Mouse (Mus musculus): Measurements from ENCODE around the gene Uhrf1. TPM values are rescaled to one million over a fixed set of nuclear protein-coding genes. Genes with fewer than 3 reads are reported as not detected.

The Uhrf1 gene
- total and polyA plus RNA-seq, 3 experiments: 161 to 220 (median 184) TPM

GRCm38 (mm10) chr17:56294241-56294640, 8.9 kb upstream of the Uhrf1 start:
- H3K4me1 ChIP-seq (ENCODE audit: control insufficient read depth in 1 of 2, insufficient read depth in 2 of 2): peaks cover 13 to 38% of the 10 kb centered on the region in 2 experiments
- no peak overlapping the region for H3K4me3 ChIP-seq (replicated peaks in 1 of 3; ENCODE audit: low read depth in 2 of 3, low read length in 2 of 3, poor library complexity in 1 of 3)
- H3K9ac ChIP-seq (ENCODE audit: insufficient read depth, low read depth): no peak overlapping the region

GRCm38 (mm10) chr17:56296201-56296600, 6.9 kb upstream of the Uhrf1 start:
- no peak for DNase-seq (ENCODE audit: extremely low read depth)
- dilution Hi-C loops (cut with MboI; ENCODE audit: extremely low pct_ligation_motif_present, extremely low pct_unique_long_range_greater_than_20kb, low sequenced_read_pairs): no loop called here

More at GRCm38 (mm10) chr17:56294241-56294640, 8.9 kb upstream of the Uhrf1 start:
- in situ Hi-C loops (cut with MboI; ENCODE audit: low pct_ligation_motif_present, low pct_unique_long_range_greater_than_20kb, low sequenced_read_pairs): no loop called here
- no peaks in the 10 kb centered on the region for H3K36me3 ChIP-seq (replicated peaks in 1 of 2; ENCODE audit: control insufficient read depth in 1 of 2, insufficient read depth in 1 of 2, low read length in 1 of 2)
- dilution Hi-C loops (cut with MboI; ENCODE audit: extremely low pct_ligation_motif_present, extremely low pct_unique_long_range_greater_than_20kb, low sequenced_read_pairs): no loop called here
- no peaks in the 10 kb centered on the region for H3K9me3 ChIP-seq (replicated peaks; ENCODE audit: low read length)
- TF ChIP-seq MAFK (IDR thresholded peaks at IDR 0.05; ENCODE audit: insufficient replicate concordance, low read length) (no peak), CTCF (conservative IDR thresholded peaks at IDR 0.05 in 1 of 2, IDR thresholded peaks at IDR 0.05 in 1 of 2; ENCODE audit: low read depth in 2 of 2, low read length in 2 of 2) (no peak), USF2 (conservative IDR thresholded peaks at IDR 0.05; ENCODE audit: low read depth, low read length) (no peak), MEF2A (IDR thresholded peaks at IDR 0.05; ENCODE audit: borderline replicate concordance, low read depth, low read length) (no peak), TBP (conservative IDR thresholded peaks at IDR 0.05; ENCODE audit: low read depth, low read length) (no peak), JUND (conservative IDR thresholded peaks at IDR 0.05; ENCODE audit: low read depth, low read length) (no peak), JUN (IDR thresholded peaks at IDR 0.05; ENCODE audit: insufficient read depth, low read depth, low read length) (no peak), NRF1 (IDR thresholded peaks at IDR 0.05; ENCODE audit: low read depth, low read length) (no peak)
- no peak for DNase-seq (ENCODE audit: extremely low read depth)
- H3K4me2 ChIP-seq (ENCODE audit: insufficient read depth, low read depth, poor library complexity, severe bottlenecking): no peak overlapping the region
- no peak overlapping the region for H3K27ac ChIP-seq (ENCODE audit: insufficient read depth, low read depth)
- no peaks in the 10 kb centered on the region for H3K79me2 ChIP-seq (replicated peaks; ENCODE audit: control insufficient read depth, extremely low read depth, insufficient read depth, poor library complexity, severe bottlenecking)
- H3K27me3 ChIP-seq (replicated peaks): no peaks in the 10 kb centered on the region

GRCm38 (mm10) chr17:56298238-56298637, 4.9 kb upstream of the Uhrf1 start:
- no peak for TF ChIP-seq ETS1 (conservative IDR thresholded peaks at IDR 0.05; ENCODE audit: low read depth, low read length)
- no peak for TF ChIP-seq ZKSCAN1 (IDR thresholded peaks at IDR 0.05; ENCODE audit: borderline replicate concordance, low read depth, low read length)
- no peak for TF ChIP-seq USF2 (conservative IDR thresholded peaks at IDR 0.05; ENCODE audit: low read depth, low read length)
- TF ChIP-seq SMC3 (IDR thresholded peaks at IDR 0.05; ENCODE audit: low read depth, low read length): no peak
- TF ChIP-seq ZMIZ1 (IDR thresholded peaks at IDR 0.05; ENCODE audit: low read depth, low read length): no peak
- Histone ChIP-seq H3K4me1 (ENCODE audit: control insufficient read depth in 1 of 2, insufficient read depth in 2 of 2) (peaks cover 5 to 29% of the 10 kb centered on the region in 2 experiments), H3K9ac (ENCODE audit: insufficient read depth, low read depth) (no peak overlapping the region), H3K4me3 (replicated peaks in 1 of 3; ENCODE audit: low read depth in 2 of 3, low read length in 2 of 3, poor library complexity in 1 of 3) (no peak overlapping the region), H3K27me3 (replicated peaks) (no peaks in the 10 kb centered on the region), H3K79me2 (replicated peaks; ENCODE audit: control insufficient read depth, extremely low read depth, insufficient read depth, poor library complexity, severe bottlenecking) (no peaks in the 10 kb centered on the region), H3K9me3 (replicated peaks; ENCODE audit: low read length) (no peaks in the 10 kb centered on the region), H3K27ac (ENCODE audit: insufficient read depth, low read depth) (no peak overlapping the region), H3K4me2 (ENCODE audit: insufficient read depth, low read depth, poor library complexity, severe bottlenecking) (no peak overlapping the region), H3K36me3 (replicated peaks in 1 of 2; ENCODE audit: control insufficient read depth in 1 of 2, insufficient read depth in 1 of 2, low read length in 1 of 2) (no peaks in the 10 kb centered on the region)
- in situ Hi-C loops (cut with MboI; ENCODE audit: low pct_ligation_motif_present, low pct_unique_long_range_greater_than_20kb, low sequenced_read_pairs) (no loop called here), dilution Hi-C loops (cut with MboI; ENCODE audit: extremely low pct_ligation_motif_present, extremely low pct_unique_long_range_greater_than_20kb, low sequenced_read_pairs) (no loop called here)
- DNase-seq (ENCODE audit: extremely low read depth): no peak

More at GRCm38 (mm10) chr17:56296201-56296600, 6.9 kb upstream of the Uhrf1 start:
- H3K27me3 ChIP-seq (replicated peaks): no peaks in the 10 kb centered on the region
- no peak overlapping the region for H3K27ac ChIP-seq (ENCODE audit: insufficient read depth, low read depth)
- H3K36me3 ChIP-seq (replicated peaks in 1 of 2; ENCODE audit: control insufficient read depth in 1 of 2, insufficient read depth in 1 of 2, low read length in 1 of 2): no peaks in the 10 kb centered on the region
- TF ChIP-seq USF1 (IDR thresholded peaks at IDR 0.05; ENCODE audit: low read depth, low read length): peak; percentile 44; the same call in 1 of the 2 replicates
- TF ChIP-seq MAZ (IDR thresholded peaks at IDR 0.05; ENCODE audit: low read depth, low read length): no peak
- TF ChIP-seq GABPA (IDR thresholded peaks at IDR 0.05; ENCODE audit: insufficient replicate concordance, low read depth, low read length): no peak
- TF ChIP-seq HCFC1 (IDR thresholded peaks at IDR 0.05; ENCODE audit: low read depth, low read length): no peak
- H3K79me2 ChIP-seq (replicated peaks; ENCODE audit: control insufficient read depth, extremely low read depth, insufficient read depth, poor library complexity, severe bottlenecking): no peaks in the 10 kb centered on the region
- no peaks in the 10 kb centered on the region for H3K9me3 ChIP-seq (replicated peaks; ENCODE audit: low read length)
- no peak overlapping the region for H3K4me3 ChIP-seq (replicated peaks in 1 of 3; ENCODE audit: low read depth in 2 of 3, low read length in 2 of 3, poor library complexity in 1 of 3)
- in situ Hi-C loops (cut with MboI; ENCODE audit: low pct_ligation_motif_present, low pct_unique_long_range_greater_than_20kb, low sequenced_read_pairs): no loop called here
- H3K9ac ChIP-seq (ENCODE audit: insufficient read depth, low read depth): no peak overlapping the region
- H3K4me2 ChIP-seq (ENCODE audit: insufficient read depth, low read depth, poor library complexity, severe bottlenecking): no peak overlapping the region
- peaks cover 12 to 37% of the 10 kb centered on the region in 2 experiments for H3K4me1 ChIP-seq (ENCODE audit: control insufficient read depth in 1 of 2, insufficient read depth in 2 of 2)
